Mouse (Mus musculus) liver, embryonic 14.5 days (tissue): ENCODE results near the gene Olig3.

Experiments
- CTCF ChIP-seq: IDR thresholded peaks from 2 replicates; pipeline ENCODE4 v1.5.1; 2016; ENCODE audit warnings: antibody characterized with exemption, low read depth, control low read depth
- EP300 ChIP-seq: IDR thresholded peaks from 2 replicates; pipeline ENCODE4 v1.6.1; 2016; ENCODE audit warnings: antibody characterized with exemption, low read depth

- TF ChIP-seq CTCF (no peak), EP300 (no peak)
These were observed 48.1 kb downstream of the Olig3 start for GRCm38 (mm10) chr10:19404401-19404800.
